In the genomic region with DNA sequence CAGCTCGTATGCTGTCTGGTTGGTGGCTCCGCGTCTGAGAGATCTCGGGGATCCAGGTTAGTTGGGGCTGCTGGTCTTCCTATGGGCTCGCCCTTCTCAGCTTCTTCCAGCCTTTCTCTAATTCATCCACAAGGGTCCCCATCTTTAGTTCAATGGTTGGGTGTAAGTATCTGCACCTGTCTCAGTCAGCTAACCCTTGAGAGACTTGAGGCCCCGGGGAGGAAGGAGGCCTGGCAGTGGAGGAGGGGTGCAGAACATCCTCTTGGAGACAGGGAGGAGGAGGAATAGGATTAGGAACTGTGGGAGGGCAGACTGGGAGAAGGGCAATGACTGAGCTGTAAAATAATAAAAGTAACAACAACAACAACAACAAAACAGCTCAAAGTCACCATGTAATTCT, we compare ENCODE assay signal across 26 mouse cellular contexts. TPM values are rescaled to one million over a fixed set of nuclear protein-coding genes. Genes with fewer than 3 reads are reported as not detected.
A peak's percentile ranks its signal among the peaks of the same experiment; 100 is the strongest.
DNase-seq lines count a peak whose midpoint lies in the region; ATAC-seq and TF ChIP-seq lines count a peak whose summit lies in the region.
"Had no signal": no experiment of that assay in that cellular context is flagged by ENCODE, and none has a peak within 500 bp of the region (broad histone marks: within the 10 kb centered on the region; RNA-seq: fewer than 3 reads in every experiment).

No protein-coding gene starts in this region.

- DNase-seq in heart, adult 11 months: peak; percentile 25
- DNase-seq in CH12.LX (ENCODE audit: extremely low read depth): no peak
- DNase-seq in induced T-regulatory cell, adult 2 months (ENCODE audit: low read depth): peak; percentile 34
- DNase-seq in thymus, postnatal 25 days: no peak
- DNase-seq: adrenal gland, adult 2 months; adrenal gland, adult 8-10 months; adrenal gland, postnatal 10 days; adrenal gland, postnatal 14 days; adrenal gland, postnatal 25 days; adrenal gland, postnatal 36 days; B cell, adult 2 months; cerebellum, adult 11 months; cerebellum, adult 11-12 months; cerebellum, adult 18-20 months; cerebellum, adult 2 months had no signal

- H3K79me2 ChIP-seq in CH12.LX (replicated peaks; ENCODE audit: control insufficient read depth, extremely low read depth, insufficient read depth, poor library complexity, severe bottlenecking): no peaks in the 10 kb centered on the region; the same call in 1 of the 2 replicates

- 91% methylated on average over 6 of the region's 6 CpGs for WGBS in heart, embryonic 11.5 days (ENCODE audit: insufficient replicate concordance)
- 66% methylated on average over 6 of the region's 6 CpGs for WGBS in kidney, embryonic 15.5 days

- H3K27me3 ChIP-seq in heart, embryonic 11.5 days (ENCODE audit: control insufficient read depth, insufficient read depth, low read length): no peaks in the 10 kb centered on the region
- peaks cover 1% of the 10 kb centered on the region for H3K27me3 ChIP-seq in CH12.LX (replicated peaks)
- H3K27me3 ChIP-seq in kidney, embryonic 15.5 days: no peaks in the 10 kb centered on the region
- H3K27me3 ChIP-seq: Patski had no signal

- no peak for TF ChIP-seq CTCF in CH12.LX (conservative IDR thresholded peaks at IDR 0.05 in 1 of 2, IDR thresholded peaks at IDR 0.05 in 1 of 2; ENCODE audit: low read depth in 2 of 2, low read length in 2 of 2)

- no peak overlapping the region for H3K4me3 ChIP-seq in heart, embryonic 11.5 days (ENCODE audit: low read depth, low read length)
- peak overlapping the region in 2 of 3 experiments; percentile 40 to 45 for H3K4me3 ChIP-seq in CH12.LX (replicated peaks in 1 of 3; ENCODE audit: low read depth in 2 of 3, low read length in 2 of 3, poor library complexity in 1 of 3)
- H3K4me3 ChIP-seq in kidney, embryonic 15.5 days (replicated peaks): no peak overlapping the region

- no peak overlapping the region for H3K27ac ChIP-seq in heart, embryonic 11.5 days (ENCODE audit: low read depth, low read length)
- H3K27ac ChIP-seq in CH12.LX (ENCODE audit: insufficient read depth, low read depth): peak overlapping the region; percentile 89
- H3K27ac ChIP-seq in kidney, embryonic 15.5 days: no peak overlapping the region

- no peaks in the 10 kb centered on the region for H3K9me3 ChIP-seq in heart, embryonic 11.5 days (replicated peaks; ENCODE audit: control insufficient read depth, low read length)
- no peaks in the 10 kb centered on the region for H3K9me3 ChIP-seq in CH12.LX (replicated peaks; ENCODE audit: low read length)
- no peaks in the 10 kb centered on the region for H3K9me3 ChIP-seq in kidney, embryonic 15.5 days (replicated peaks)
- H3K9me3 ChIP-seq: G1E had no signal

- in situ Hi-C loops in CH12.LX (cut with MboI; ENCODE audit: low pct_ligation_motif_present, low pct_unique_long_range_greater_than_20kb, low sequenced_read_pairs): loop anchor here (10.0 kb wide), 2 partner anchors 185 to 815 kb away; no protein-coding TSS in a partner anchor

- H3K4me1 ChIP-seq in heart, embryonic 11.5 days (ENCODE audit: control insufficient read depth, insufficient read depth, low read length): 0 out of 2 replicates have a peak, but pooled peaks cover 12% of the 10 kb centered on the region
- peaks cover 15 to 74% of the 10 kb centered on the region in 2 experiments for H3K4me1 ChIP-seq in CH12.LX (ENCODE audit: control insufficient read depth in 1 of 2, insufficient read depth in 2 of 2)
- peaks cover 5% of the 10 kb centered on the region; the same call in 1 of the 2 replicates for H3K4me1 ChIP-seq in kidney, embryonic 15.5 days

- TF ChIP-seq EP300 in CH12.LX (IDR thresholded peaks at IDR 0.05; ENCODE audit: low read length): no peak; the same call in 1 of the 2 replicates

- H3K36me3 ChIP-seq in heart, embryonic 11.5 days (ENCODE audit: control insufficient read depth, insufficient read depth, low read length): no peaks in the 10 kb centered on the region
- no peaks in the 10 kb centered on the region for H3K36me3 ChIP-seq in CH12.LX (replicated peaks in 1 of 2; ENCODE audit: control insufficient read depth in 1 of 2, insufficient read depth in 1 of 2, low read length in 1 of 2)
- H3K36me3 ChIP-seq in kidney, embryonic 15.5 days: no peaks in the 10 kb centered on the region
- H3K36me3 ChIP-seq: G1E had no signal

- dilution Hi-C loops in CH12.LX (cut with MboI; ENCODE audit: extremely low pct_ligation_motif_present, extremely low pct_unique_long_range_greater_than_20kb, low sequenced_read_pairs): no loop called here

- no peak overlapping the region for H3K4me2 ChIP-seq in heart, embryonic 11.5 days
- peak overlapping the region; percentile 97 for H3K4me2 ChIP-seq in CH12.LX (ENCODE audit: insufficient read depth, low read depth, poor library complexity, severe bottlenecking)
- no peak overlapping the region for H3K4me2 ChIP-seq in kidney, embryonic 15.5 days

- no peak for ATAC-seq in heart, embryonic 11.5 days (replicated peaks; ENCODE audit: insufficient number of reproducible peaks, low FRiP score, low TSS enrichment)
- ATAC-seq in kidney, embryonic 15.5 days (replicated peaks; ENCODE audit: low FRiP score): no peak
- ATAC-seq: activated CD4-positive, CD25-positive, alpha-beta regulatory T cell, adult 4 months; CD4-positive, CD25-positive, alpha-beta regulatory T cell, adult 4 months; Patski had no signal

- TF ChIP-seq POLR2A in CH12.LX (IDR thresholded peaks at IDR 0.05; ENCODE audit: low read depth, low read length): no peak; the same call in 1 of the 2 replicates

- TF ChIP-seq RAD21 in CH12.LX (IDR thresholded peaks at IDR 0.05; ENCODE audit: low read depth, low read length): no peak

- H3K9ac ChIP-seq in heart, embryonic 11.5 days (ENCODE audit: low read depth, low read length): no peak overlapping the region
- H3K9ac ChIP-seq in CH12.LX (ENCODE audit: insufficient read depth, low read depth): peak overlapping the region; percentile 91
- no peak overlapping the region for H3K9ac ChIP-seq in kidney, embryonic 15.5 days

TF ChIP-seq in CH12.LX, 34 proteins besides CTCF, POLR2A, EP300 and RAD21:
- TF ChIP-seq IRF4 (IDR thresholded peaks at IDR 0.05; ENCODE audit: low read depth, low read length) (peak; percentile 23; the same call in 1 of the 2 replicates), CHD2 (IDR thresholded peaks at IDR 0.05; ENCODE audit: low read length) (peak; percentile 84), SIN3A (IDR thresholded peaks at IDR 0.05; ENCODE audit: low read length) (no peak), CHD1 (IDR thresholded peaks at IDR 0.05; ENCODE audit: low read depth, low read length) (no peak), UBTF (IDR thresholded peaks at IDR 0.05; ENCODE audit: low read depth, low read length) (no peak), MEF2A (IDR thresholded peaks at IDR 0.05; ENCODE audit: borderline replicate concordance, low read depth, low read length) (0 out of 2 replicates have a peak, but pooled peaks have one; percentile 29), TCF12 (IDR thresholded peaks at IDR 0.05; ENCODE audit: low read depth, low read length) (peak; percentile 56), GABPA (IDR thresholded peaks at IDR 0.05; ENCODE audit: insufficient replicate concordance, low read depth, low read length) (no peak), NRF1 (IDR thresholded peaks at IDR 0.05; ENCODE audit: low read depth, low read length) (no peak), TBP (conservative IDR thresholded peaks at IDR 0.05; ENCODE audit: low read depth, low read length) (0 out of 2 replicates have a peak, but pooled peaks have one; percentile 30), JUND (conservative IDR thresholded peaks at IDR 0.05; ENCODE audit: low read depth, low read length) (no peak), ELF1 (IDR thresholded peaks at IDR 0.05; ENCODE audit: low read depth, low read length) (no peak)

RNA-seq across cellular contexts. Expression of gene Gpr15, which starts 18.7 kb away (rescaled TPM):
- not detected in 2 replicates for polyA plus RNA-seq in heart, embryonic 11.5 days (2014; fragmentation: Nextera tagmentation; extraction: Ambion mirVana)
- 13.8 and 14.5 TPM in 2 replicates for total RNA-seq in CH12.LX (2012; rRNA removed)
- total RNA-seq in CH12.LX (2014; rRNA removed): 8.3 and 8.7 TPM in 2 replicates
- polyA plus RNA-seq in CH12.LX (2012; ENCODE audit: insufficient read length, low read depth): 3.9 and 4.7 TPM in 2 replicates
- polyA plus RNA-seq in kidney, embryonic 15.5 days (2015; fragmentation: Nextera tagmentation; extraction: Ambion mirVana): not detected in 2 replicates
- total RNA-seq: adrenal gland, adult 18-20 months; adrenal gland, adult 2 months; adrenal gland, adult 8-10 months; adrenal gland, postnatal 10 days; adrenal gland, postnatal 14 days; adrenal gland, postnatal 25 days; adrenal gland, postnatal 36 days; adrenal gland, postnatal 4 days; ES-E14; MEL had no signal
- polyA plus RNA-seq: adrenal gland, adult 2 months; C2C12; cerebellum, adult 2 months; G1E; Patski had no signal

RNA-seq across cellular contexts. Expression of gene Cldnd1, which starts 27.5 kb away (rescaled TPM):
- polyA plus RNA-seq in heart, embryonic 11.5 days (2014; fragmentation: Nextera tagmentation; extraction: Ambion mirVana): 113 and 122 TPM in 2 replicates
- total RNA-seq in CH12.LX (2012; rRNA removed) (59.9 and 63.8 TPM in 2 replicates), CH12.LX (2014; rRNA removed) (78.0 and 78.7 TPM in 2 replicates)
- 65.6 and 80.6 TPM in 2 replicates for polyA plus RNA-seq in CH12.LX (2012; ENCODE audit: insufficient read length, low read depth)
- 108 and 111 TPM in 2 replicates for polyA plus RNA-seq in kidney, embryonic 15.5 days (2015; fragmentation: Nextera tagmentation; extraction: Ambion mirVana)

RNA-seq across cellular contexts. Expression of gene Cpox, which starts 30.1 kb away (rescaled TPM):
- polyA plus RNA-seq in heart, embryonic 11.5 days (2014; fragmentation: Nextera tagmentation; extraction: Ambion mirVana): 45.7 and 67.7 TPM in 2 replicates
- 77.2 and 91.4 TPM in 2 replicates for total RNA-seq in CH12.LX (2012; rRNA removed)
- 70.3 and 74.5 TPM in 2 replicates for total RNA-seq in CH12.LX (2014; rRNA removed)
- 72.3 and 75.6 TPM in 2 replicates for polyA plus RNA-seq in CH12.LX (2012; ENCODE audit: insufficient read length, low read depth)
- 38.0 and 39.1 TPM in 2 replicates for polyA plus RNA-seq in kidney, embryonic 15.5 days (2015; fragmentation: Nextera tagmentation; extraction: Ambion mirVana)

Comparison
In these comparisons a context has a peak if more than half of its experiments do, and no peak if none do; other contexts are left out.
1. DNase-seq: peak in heart, adult 11 months (single experiment) and induced T-regulatory cell, adult 2 months (single experiment); none in CH12.LX (single experiment) and thymus, postnatal 25 days (single experiment).
2. H3K4me3 ChIP-seq: peak in CH12.LX (2 of 3); none in heart, embryonic 11.5 days (single experiment) and kidney, embryonic 15.5 days (single experiment).